9 mouse cellular contexts compared by ENCODE assay signal in the genomic region with DNA sequence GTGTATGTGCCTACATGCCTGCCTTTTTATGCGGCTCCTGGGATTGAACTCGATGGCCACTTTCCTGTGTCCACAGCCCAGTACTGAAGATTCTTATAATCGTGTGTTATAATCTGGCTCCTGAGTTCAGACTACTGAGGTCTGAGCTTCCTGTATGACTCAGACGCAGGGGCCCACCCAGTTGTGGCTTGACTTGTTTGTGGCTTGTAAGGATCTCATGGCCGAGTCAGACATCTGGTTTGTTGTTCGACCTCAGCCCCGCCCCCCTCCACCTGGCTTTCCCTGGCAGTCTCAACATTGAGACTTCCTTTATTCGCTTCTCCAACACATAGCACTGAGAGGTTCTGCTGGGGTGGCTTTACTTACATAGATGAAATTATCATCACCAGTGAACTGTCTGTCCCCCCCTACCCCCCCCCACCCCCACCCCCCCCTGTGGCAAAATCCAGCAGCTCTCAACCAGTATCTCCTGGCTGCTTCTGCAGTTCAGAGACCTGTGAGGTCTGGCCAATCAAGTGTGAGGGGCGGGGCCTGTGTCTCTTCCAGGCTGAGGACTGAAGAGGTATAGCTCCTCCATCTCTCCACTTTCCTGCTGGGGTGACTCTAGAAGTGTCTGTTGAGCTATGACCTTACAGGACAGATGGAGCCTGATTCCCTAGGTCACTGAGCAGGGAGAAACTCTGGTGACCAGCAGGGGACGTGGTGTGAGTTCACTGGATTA. TPM values are rescaled to one million over a fixed set of nuclear protein-coding genes. Genes with fewer than 3 reads are reported as not detected.
A peak's percentile ranks its signal among the peaks of the same experiment; 100 is the strongest.
DNase-seq lines count a peak whose midpoint lies in the region; ATAC-seq and TF ChIP-seq lines count a peak whose summit lies in the region.
"Had no signal": no experiment of that assay in that cellular context is flagged by ENCODE, and none has a peak within 500 bp of the region (broad histone marks: within the 10 kb centered on the region; RNA-seq: fewer than 3 reads in every experiment).

No protein-coding gene starts in this region.

- TF ChIP-seq POLR2A in limb, embryonic 14.5 days (IDR thresholded peaks at IDR 0.05; ENCODE audit: borderline replicate concordance, extremely low read depth, insufficient read depth, insufficient read length), result no peak

- H3K4me1 ChIP-seq in embryonic facial prominence, embryonic 14.5 days (ENCODE audit: control insufficient read depth, insufficient read depth, low read length), result no peaks in the 10 kb centered on the region
- H3K4me1 ChIP-seq in limb, embryonic 14.5 days (ENCODE audit: control insufficient read depth, insufficient read depth, low read length), result peaks cover 8% of the 10 kb centered on the region
- H3K4me1 ChIP-seq in hindbrain, embryonic 16.5 days (ENCODE audit: control insufficient read depth, insufficient read depth, low read depth, low read length), result peaks cover 8% of the 10 kb centered on the region
- no peaks in the 10 kb centered on the region for H3K4me1 ChIP-seq in forebrain, postnatal 0 days (ENCODE audit: insufficient read depth)

- no peaks in the 10 kb centered on the region for H3K36me3 ChIP-seq in embryonic facial prominence, embryonic 14.5 days (ENCODE audit: control insufficient read depth, insufficient read depth, low read length)
- H3K36me3 ChIP-seq in limb, embryonic 14.5 days (ENCODE audit: control insufficient read depth, insufficient read depth, low read length), result no peaks in the 10 kb centered on the region
- no peaks in the 10 kb centered on the region for H3K36me3 ChIP-seq in hindbrain, embryonic 16.5 days (ENCODE audit: control insufficient read depth, insufficient read depth, low read length)
- H3K36me3 ChIP-seq in forebrain, postnatal 0 days (ENCODE audit: insufficient read depth), result no peaks in the 10 kb centered on the region

- no peaks in the 10 kb centered on the region for H3K27me3 ChIP-seq in embryonic facial prominence, embryonic 14.5 days (replicated peaks; ENCODE audit: control insufficient read depth, insufficient read depth, low read length)
- no peaks in the 10 kb centered on the region for H3K27me3 ChIP-seq in limb, embryonic 14.5 days (ENCODE audit: control insufficient read depth, insufficient read depth, low read length)
- no peaks in the 10 kb centered on the region for H3K27me3 ChIP-seq in hindbrain, embryonic 16.5 days (replicated peaks; ENCODE audit: control insufficient read depth, insufficient read depth, low read length)
- no peaks in the 10 kb centered on the region for H3K27me3 ChIP-seq in forebrain, postnatal 0 days (ENCODE audit: insufficient read depth, low read length)

- WGBS in embryonic facial prominence, embryonic 14.5 days, result 60% methylated on average over 10 of the region's 10 CpGs
- 53% methylated on average over 10 of the region's 10 CpGs for WGBS in limb, embryonic 14.5 days
- 76% methylated on average over 10 of the region's 10 CpGs for WGBS in hindbrain, embryonic 16.5 days
- 80% methylated on average over 10 of the region's 10 CpGs for WGBS in forebrain, postnatal 0 days

- no peak for TF ChIP-seq CTCF in forebrain, postnatal 0 days (IDR thresholded peaks at IDR 0.05; ENCODE audit: low read depth)

- H3K4me2 ChIP-seq in embryonic facial prominence, embryonic 14.5 days (ENCODE audit: low read depth, low read length), result no peak overlapping the region
- no peak overlapping the region for H3K4me2 ChIP-seq in limb, embryonic 14.5 days (replicated peaks; ENCODE audit: low read depth, low read length, severe bottlenecking)
- no peak overlapping the region for H3K4me2 ChIP-seq in hindbrain, embryonic 16.5 days (ENCODE audit: low read length)
- no peak overlapping the region for H3K4me2 ChIP-seq in forebrain, postnatal 0 days (ENCODE audit: low read depth)

- ATAC-seq in embryonic facial prominence, embryonic 14.5 days (ENCODE audit: low read depth), result peak; percentile 47; the same call in 1 of the 2 replicates
- no peak for ATAC-seq in limb, embryonic 14.5 days (ENCODE audit: low FRiP score, low read depth)
- no peak for ATAC-seq in hindbrain, embryonic 16.5 days
- no peak for ATAC-seq in forebrain, postnatal 0 days

- no peak overlapping the region for H3K27ac ChIP-seq in embryonic facial prominence, embryonic 14.5 days (replicated peaks; ENCODE audit: low read depth, low read length)
- 0 out of 2 replicates have a peak overlapping the region, but pooled peaks have one; percentile 13 for H3K27ac ChIP-seq in limb, embryonic 14.5 days (replicated peaks; ENCODE audit: low read depth, low read length)
- no peak overlapping the region for H3K27ac ChIP-seq in hindbrain, embryonic 16.5 days (ENCODE audit: low read depth, low read length)
- no peak overlapping the region for H3K27ac ChIP-seq in forebrain, postnatal 0 days (ENCODE audit: low read depth, low read length)

- peak; percentile 32 to 45 for DNase-seq in lung, adult 18-20 months
- no peak for DNase-seq in lung, postnatal 14 days
- peak; percentile 46 for DNase-seq in embryonic facial prominence, embryonic 14.5 days (ENCODE audit: low spot score)
- DNase-seq in limb, embryonic 14.5 days (ENCODE audit: low spot score), result no peak
- peak; percentile 61 to 63 for DNase-seq in thymus, postnatal 10 days (ENCODE audit: low spot score in 2 of 2)
- DNase-seq in adrenal gland, adult 8-10 months, result no peak
- no peak for DNase-seq in forebrain, postnatal 0 days
- DNase-seq: kidney, adult 8-10 months had no signal

- no peak overlapping the region for H3K9ac ChIP-seq in embryonic facial prominence, embryonic 14.5 days (ENCODE audit: low read depth, low read length)
- H3K9ac ChIP-seq in limb, embryonic 14.5 days (ENCODE audit: low read depth, low read length, severe bottlenecking), result no peak overlapping the region
- H3K9ac ChIP-seq in hindbrain, embryonic 16.5 days (ENCODE audit: low read depth, low read length), result no peak overlapping the region
- H3K9ac ChIP-seq in forebrain, postnatal 0 days, result no peak overlapping the region

- no peaks in the 10 kb centered on the region for H3K9me3 ChIP-seq in embryonic facial prominence, embryonic 14.5 days (ENCODE audit: control insufficient read depth, low read length)
- no peaks in the 10 kb centered on the region for H3K9me3 ChIP-seq in limb, embryonic 14.5 days (ENCODE audit: control insufficient read depth, low read length)
- H3K9me3 ChIP-seq in hindbrain, embryonic 16.5 days (ENCODE audit: control insufficient read depth, low read length), result no peaks in the 10 kb centered on the region
- no peaks in the 10 kb centered on the region for H3K9me3 ChIP-seq in forebrain, postnatal 0 days (ENCODE audit: low read length)

- no peak overlapping the region for H3K4me3 ChIP-seq in embryonic facial prominence, embryonic 14.5 days (ENCODE audit: low read depth, low read length)
- no peak overlapping the region for H3K4me3 ChIP-seq in limb, embryonic 14.5 days (replicated peaks; ENCODE audit: low read length)
- no peak overlapping the region for H3K4me3 ChIP-seq in hindbrain, embryonic 16.5 days (ENCODE audit: low read length)
- H3K4me3 ChIP-seq in forebrain, postnatal 0 days (ENCODE audit: low read depth, low read length), result no peak overlapping the region

RNA-seq across cellular contexts. Expression of gene Myrip, which starts 38.8 kb away (rescaled TPM):
- 0.68 and 0.72 TPM in 2 replicates for polyA plus RNA-seq in embryonic facial prominence, embryonic 14.5 days (2014; fragmentation: Nextera tagmentation; extraction: Ambion mirVana)
- polyA plus RNA-seq in limb, embryonic 14.5 days (2012; rRNA removed), result 0.73 and 0.82 TPM in 2 replicates
- polyA plus RNA-seq in limb, embryonic 14.5 days (2014; fragmentation: Nextera tagmentation; extraction: Ambion mirVana), result 0.37 and 0.50 TPM in 2 replicates
- total RNA-seq in adrenal gland, adult 8-10 months (2022), result 10 to 100 TPM in 1 of 4 experiments, 1 to 10 TPM in 3; 5.5 to 10.8 (median 7.0) TPM
- 7.3 and 8.1 TPM in 2 replicates for polyA plus RNA-seq in hindbrain, embryonic 16.5 days (2015; fragmentation: Nextera tagmentation; extraction: Ambion mirVana)
- total RNA-seq in forebrain, postnatal 0 days (2014; rRNA removed), result 9.0 and 12.4 TPM in 2 replicates
- polyA plus RNA-seq in forebrain, postnatal 0 days (2015; fragmentation: Nextera tagmentation; extraction: Ambion mirVana), result 1.7 and 3.0 TPM in 2 replicates

Comparison
In these comparisons a context has a peak if more than half of its experiments do, and no peak if none do; other contexts are left out.
1. DNase-seq: peak in lung, adult 18-20 months (2 of 2), embryonic facial prominence, embryonic 14.5 days (single experiment) and thymus, postnatal 10 days (2 of 2); none in lung, postnatal 14 days (single experiment), limb, embryonic 14.5 days (single experiment), adrenal gland, adult 8-10 months (single experiment) and forebrain, postnatal 0 days (single experiment).